Mouse (Mus musculus) induced T-regulatory cell, adult 2 months (primary cell): Measurements from ENCODE around the gene Bcl11a.

ENCODE experiments used
- DNase-seq: peaks from one replicate; pipeline ENCODE4 v3.0.0-alpha.2; 2012; ENCODE audit warnings: low read depth

The Bcl11a gene

DNA sequence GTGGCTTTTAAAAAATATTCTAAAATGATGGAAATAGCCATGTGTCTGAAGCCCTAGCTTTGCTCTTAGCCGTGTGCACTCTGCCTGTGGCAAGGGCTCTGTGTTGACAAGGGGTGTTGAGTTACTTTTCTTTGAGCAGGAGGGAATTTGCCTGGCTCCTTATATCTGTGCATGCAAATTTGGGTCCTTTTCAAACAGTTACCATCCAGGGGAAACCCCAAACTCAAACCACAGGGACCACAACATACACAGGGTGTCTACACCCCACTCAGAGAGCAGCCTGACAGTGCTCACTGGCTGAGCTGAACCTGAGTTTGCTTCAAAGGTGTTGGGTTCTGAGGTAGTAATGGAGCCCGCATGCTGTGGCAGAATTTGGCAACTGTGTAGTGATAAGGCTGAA, 54.0 kb downstream of the Bcl11a start:
- DNase-seq = peak; percentile 27

DNA sequence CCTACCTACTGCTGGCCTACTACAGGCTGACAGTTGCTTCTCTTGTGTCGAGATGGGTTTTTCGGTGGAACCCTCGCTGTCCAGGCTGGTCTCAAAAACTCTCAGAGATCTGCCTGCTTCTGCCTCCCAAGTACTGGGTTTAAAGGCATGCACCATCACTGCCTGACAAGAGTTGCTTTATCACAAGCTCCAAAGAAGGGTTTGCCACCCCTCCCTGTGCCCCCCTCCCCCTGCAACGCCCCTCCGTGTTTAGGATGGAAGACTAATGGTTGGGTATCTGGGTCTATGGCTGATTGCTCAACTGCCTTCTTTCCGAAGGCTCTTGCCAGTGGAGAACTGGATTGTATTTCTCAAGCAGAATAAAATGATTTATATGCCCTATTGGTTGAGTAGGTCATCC, 54.5 kb downstream of the Bcl11a start:
- no peak for DNase-seq

DNA sequence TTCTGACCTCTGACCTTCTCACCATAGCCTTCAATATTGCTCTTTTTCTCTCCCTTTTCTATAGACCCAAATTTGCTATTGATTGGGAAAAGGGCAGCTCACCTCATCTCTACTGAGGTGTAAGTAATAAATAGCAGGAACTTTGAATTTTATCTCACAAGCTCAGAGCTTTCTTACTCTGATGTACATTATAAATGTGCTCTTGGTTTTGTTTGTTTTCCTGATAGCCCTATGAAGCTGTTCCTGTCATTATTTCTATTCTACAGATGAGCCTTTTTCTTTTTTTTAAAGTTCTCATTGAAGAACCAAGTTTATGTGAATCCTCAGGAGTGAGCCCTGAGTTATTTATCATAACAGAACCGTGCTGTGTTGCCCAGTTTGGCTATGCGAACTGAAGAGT, 55.0 kb downstream of the Bcl11a start:
- no peak for DNase-seq

DNA sequence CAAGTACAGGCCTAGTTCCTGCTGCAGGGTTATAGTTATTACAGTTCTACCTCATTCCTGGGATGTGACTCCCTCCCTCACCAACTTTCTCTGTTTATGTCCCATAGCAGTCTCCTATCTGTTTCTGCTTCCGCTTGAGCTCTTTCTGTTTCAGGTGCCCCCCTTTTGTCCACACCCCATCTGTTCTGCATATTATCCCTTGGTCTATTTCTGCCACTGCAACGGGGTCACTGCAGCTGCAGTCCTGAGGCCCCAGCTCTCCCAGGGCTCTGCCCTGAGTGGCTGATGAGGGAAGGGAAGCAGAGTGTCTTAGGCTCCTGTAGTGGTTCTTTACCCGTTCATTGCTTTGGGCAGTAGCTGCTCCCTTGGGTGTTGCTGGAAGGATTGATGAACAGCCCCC, 55.6 kb downstream of the Bcl11a start:
- no peak for DNase-seq

DNA sequence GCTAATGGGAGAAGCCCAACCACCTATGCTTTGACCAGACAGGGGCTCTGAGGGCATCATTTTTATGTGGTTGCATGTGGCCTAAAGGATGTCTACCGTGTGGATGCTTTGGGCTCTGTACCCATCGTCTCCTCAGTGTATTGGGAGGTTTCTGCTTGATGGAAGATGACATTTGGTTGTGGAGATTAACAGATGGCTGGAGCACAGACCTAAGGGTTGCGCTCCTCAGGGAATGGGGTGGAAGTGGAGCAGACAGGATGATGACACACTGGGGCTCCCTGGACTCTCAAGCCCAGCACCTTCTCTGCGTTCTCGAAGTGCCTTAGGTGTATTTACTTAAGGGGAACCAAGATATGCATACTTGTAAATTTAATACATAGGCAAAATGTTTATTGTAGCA, 56.1 kb downstream of the Bcl11a start:
- DNase-seq = no peak

DNA sequence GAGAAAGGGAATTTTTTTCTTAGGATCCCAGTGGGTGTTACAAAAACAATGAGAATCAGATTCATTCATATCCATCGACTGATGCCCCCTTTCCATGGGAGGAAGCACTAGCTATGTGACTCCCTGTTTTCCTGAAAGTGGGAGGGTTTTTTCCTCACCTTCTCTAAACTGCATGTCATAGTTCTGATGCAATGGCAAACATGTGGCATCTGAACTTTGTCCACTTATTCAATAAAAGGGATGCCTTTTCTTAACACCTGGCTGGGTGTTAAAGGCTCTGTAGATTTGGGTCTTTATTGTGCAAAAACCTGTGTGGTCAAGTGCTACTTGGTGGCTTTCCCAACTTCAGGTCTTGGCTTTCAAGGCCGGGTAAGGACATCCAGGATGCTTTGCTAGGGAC, 57.4 kb downstream of the Bcl11a start:
- no peak for DNase-seq

DNA sequence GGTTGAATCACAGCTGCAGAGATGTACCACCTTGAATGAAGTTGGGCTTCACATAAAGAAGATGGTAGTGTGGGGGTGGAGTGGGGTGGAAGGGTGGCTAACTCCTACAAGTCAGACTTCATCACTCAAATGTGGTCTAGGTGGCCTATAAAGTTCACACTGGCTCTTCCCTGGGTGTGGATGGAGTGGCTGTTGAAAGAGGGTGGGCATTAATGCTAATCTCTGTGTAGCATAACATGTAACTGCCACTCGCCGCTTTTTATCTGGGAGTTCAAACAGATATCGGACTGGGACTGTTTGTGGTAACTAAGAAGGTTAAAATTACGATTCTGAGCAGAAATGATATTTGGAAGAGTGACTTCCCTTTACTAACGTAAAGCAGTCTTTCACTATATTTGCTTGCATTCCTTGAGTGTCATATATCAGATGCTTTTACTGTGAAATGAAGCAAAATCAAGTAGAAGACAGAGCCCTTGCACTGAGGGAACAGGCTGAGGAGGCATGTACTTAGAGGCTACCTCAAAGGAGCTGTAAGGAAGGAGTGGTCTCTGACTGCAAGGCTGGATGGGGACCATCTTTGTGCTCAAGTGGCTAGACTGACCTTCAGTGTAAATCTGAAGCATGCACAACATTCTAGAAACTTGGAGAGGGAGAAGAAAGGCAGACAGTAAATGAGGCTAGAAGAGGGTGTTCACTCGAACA, 58.4 kb downstream of the Bcl11a start:
- DNase-seq = no peak

DNA sequence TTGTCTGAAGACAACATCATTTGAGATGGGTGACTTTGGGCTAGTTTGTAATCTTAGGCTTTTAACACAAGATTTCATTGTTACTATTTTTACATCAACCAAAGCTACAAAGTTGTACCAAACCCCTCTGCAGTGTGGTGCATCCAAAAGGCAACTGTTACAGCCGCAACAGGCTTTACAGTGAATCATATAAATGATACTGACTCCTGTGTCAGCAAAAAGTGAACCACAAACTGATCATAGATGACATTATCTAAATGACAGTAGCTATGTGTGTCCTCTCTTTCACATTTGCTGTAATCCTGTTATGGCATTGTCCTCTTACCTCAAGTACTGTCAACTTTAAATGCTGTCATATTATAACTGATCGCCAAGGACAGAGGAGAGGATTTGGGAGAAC, 60.0 kb downstream of the Bcl11a start:
- no peak for DNase-seq

DNA sequence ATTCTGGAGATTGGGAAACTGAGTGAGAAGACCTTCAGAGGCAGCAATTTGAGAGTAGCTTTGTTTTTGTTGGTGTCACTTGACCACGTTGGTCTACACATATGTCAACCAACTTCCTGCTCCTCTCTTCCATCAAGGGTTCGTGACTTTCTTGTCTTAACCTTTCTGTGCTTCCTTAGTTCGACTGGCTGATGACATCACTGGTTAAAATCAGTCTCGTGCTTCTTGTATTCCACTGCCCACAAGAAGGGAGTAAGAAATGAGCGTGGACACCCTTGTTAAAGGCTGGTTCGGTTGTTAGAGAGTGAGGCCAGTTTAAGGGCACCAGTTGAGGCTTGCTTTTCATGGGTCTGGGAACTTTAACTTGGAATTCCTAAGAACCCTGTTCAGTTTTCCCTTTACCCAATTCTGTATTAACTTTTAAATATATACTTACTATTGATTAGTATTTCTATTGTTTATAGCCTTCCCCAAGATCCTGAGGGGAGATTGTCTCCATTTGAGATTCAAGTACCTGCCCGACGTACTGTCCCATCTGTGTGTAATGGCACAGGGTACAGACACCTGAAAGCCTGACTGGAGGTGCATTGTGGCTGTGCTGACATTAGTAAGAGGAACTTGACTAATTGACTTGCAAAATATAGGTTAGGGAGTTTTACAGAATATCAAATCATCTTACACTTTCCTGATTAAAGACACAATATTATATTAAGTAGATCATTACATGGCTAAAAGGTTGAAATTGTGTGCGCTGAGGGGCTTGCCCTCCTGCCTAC, 60.9 kb downstream of the Bcl11a start:
- DNase-seq = no peak

DNA sequence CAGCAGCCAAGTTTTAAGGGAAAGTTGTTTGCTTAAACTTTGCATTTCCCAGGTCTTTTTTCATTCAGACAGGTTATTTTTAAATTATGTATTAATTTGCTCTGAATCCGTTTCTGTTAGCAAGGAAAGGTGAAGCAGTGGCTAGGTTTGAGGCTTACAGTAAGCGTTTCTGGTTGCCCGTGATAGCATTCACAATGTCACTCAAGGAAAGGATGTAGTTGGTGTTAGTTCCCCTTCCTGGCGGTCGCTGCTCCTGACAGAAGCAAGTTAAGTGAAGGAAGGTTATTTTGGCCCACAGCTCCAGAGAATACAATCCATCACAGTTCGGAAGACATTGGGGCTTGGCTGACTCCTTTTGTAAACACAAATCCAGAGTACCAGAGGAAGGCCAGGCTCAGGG, 61.6 kb downstream of the Bcl11a start:
- no peak for DNase-seq

DNA sequence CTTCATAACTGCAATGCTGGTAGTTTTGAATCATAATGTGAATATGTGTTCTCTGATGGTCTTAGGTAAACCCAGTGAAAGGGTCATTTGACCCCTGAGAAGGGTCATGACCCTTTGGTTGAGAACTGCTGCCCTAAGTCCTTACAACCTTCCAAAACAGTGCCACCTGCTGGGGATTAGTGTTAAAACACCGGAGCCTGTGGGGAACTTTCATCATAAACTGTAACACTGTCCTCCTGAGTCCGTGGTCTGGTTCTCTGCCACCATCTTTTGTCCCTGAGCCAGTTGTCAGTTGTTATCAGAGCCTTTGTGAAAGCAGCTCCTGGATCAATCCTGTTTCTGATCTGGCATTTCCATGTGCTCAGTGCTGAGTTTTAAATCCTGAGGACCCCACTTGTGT, 62.1 kb downstream of the Bcl11a start:
- peak; percentile 3 for DNase-seq

DNA sequence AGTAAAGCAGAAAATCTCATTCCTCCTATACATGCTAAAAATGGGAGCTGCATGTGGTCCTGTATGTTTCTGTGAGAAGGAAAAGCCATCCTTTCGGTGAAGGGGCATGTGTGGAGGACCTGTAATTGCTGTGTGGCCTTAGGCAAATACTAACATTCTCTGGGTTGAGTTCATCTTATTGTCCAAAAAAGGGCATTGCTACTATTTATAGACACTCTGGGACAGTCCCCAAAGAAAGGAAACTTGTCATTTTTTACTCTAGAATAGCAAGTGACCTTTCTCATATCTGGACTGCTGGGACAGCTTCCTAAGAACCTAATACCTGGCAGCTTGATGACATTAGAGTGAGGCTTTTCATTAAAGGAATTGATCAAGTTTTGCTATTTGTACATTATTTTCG, 63.1 kb downstream of the Bcl11a start:
- no peak for DNase-seq

DNA sequence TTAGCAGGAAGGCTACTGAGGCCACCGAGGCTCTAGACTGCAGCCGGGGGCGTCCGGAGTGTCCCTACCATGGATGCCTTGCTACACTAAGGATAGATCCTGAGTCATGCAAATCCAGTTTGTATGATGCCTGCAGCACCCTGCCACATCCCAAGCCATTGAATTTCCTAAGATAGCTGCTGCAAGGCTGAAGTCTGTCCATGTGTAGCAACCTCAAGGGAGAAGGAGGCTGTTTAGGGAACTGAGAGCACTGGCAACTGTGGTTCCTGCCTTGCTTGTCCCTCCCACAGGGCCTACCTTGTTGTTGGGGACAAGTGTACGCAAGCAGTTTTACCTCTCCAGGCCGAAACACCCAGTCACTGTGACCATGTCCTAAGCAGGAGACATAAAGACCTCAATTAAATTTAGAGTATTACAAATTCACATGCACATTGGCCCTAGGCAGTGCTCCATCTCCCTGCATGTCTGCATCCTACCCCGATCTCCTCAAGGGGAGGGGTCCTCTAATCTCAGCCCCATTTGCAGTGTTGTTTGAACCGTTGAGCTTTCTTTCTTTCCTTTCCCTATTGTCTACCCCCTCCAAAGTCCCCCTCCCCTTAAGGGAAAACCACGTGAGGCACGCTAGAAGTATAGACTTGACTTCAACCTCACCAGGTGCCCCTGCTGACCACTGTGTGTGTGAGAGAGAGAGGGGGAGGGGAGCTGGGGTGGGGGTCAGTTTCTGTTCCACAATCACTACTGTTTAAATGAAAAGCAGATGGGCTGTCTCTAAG, 63.8 kb downstream of the Bcl11a start:
- DNase-seq = no peak

DNA sequence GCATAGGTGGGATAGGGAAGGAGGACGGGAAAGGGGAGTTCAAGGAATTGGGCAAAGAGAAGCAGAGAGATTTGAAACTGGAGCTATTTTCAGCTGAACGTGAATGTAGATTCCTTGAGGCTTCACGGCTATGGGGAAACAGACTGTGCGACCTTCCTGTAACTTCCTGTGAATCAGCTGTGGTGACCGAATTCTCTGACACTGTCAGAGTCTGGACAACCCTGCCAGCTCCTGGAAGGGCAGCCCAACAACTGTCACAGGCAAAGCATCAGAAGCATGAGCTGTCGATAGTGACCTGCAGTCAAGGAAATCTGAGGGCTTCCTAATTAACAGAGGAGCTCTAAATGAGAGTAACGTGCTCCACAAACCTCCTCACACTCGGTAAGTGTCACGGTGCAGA, 64.5 kb downstream of the Bcl11a start:
- DNase-seq = no peak

DNA sequence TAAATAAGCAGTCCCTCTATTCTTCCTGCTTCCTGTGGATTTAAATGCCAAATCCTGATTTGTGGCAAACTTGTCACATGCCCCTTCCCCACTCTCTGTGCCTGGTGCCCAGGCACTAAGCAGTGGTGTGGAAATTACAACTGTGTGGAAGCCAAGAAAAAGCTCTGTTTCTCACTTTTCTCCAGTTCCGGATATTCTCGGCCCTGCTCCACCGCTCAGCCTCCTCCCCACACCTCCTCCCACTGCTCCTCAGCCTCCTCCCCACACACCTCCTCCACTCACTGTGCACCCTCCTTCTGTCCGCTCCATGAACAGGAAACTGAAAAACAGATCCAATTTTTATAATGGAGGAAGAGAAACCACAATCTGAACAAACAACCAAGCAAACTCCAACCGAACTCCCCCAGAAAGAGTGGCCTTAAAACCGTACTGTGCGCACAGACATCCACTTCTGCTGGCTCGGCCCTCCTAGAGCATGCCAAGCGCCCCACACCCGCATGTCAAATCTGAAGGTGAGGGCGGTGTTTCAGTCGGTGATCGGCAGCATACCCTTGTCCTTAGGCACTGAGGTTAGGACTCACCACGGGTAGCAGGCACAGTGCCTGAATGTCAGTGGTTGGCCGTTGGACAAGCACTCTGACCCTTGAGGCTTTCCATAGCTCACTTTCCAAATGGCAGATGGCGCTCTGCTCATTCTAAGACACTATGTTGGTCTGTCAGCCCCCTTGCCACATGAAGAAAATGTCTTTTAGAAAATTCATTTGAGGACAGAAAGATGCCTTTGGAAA, 66.5 kb downstream of the Bcl11a start:
- DNase-seq = no peak

DNA sequence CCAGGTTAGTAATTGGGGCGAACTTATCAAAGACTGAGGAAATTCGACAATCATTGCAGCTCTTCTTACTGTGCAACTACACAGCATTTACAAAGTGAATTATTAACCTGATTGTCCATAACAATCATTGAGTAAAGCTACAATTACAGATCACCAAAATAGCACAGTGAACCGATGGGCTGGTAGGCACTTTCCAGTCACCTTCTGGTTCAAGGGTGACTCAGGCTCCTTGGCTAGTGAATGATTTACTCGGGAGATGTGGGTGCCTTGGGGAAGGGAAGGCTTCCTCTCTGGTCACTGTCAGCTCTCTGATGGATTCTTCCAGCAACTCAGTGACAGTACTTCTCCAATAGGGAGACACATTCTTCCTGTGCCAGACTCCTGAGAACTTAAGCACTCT, 68.2 kb downstream of the Bcl11a start:
- no peak for DNase-seq

DNA sequence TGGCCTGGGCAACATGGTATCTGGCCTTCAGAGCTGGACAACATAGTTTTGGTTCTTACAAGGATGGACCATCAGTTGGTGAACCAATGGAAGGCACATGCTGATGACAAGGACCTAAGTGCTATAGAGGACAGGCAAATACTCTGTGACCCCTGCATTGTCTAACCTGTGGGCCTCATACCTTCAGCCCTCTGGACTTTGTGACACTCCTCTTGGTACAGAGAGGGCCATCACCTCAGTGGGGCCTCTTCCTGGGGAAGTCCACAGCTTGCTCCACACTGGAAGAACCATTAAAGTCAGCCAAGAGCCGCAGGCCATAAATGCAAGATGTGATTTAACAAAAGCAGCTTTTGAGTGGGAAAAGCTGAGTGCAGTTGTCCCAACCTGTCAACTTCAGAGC, 68.6 kb downstream of the Bcl11a start:
- no peak for DNase-seq

DNA sequence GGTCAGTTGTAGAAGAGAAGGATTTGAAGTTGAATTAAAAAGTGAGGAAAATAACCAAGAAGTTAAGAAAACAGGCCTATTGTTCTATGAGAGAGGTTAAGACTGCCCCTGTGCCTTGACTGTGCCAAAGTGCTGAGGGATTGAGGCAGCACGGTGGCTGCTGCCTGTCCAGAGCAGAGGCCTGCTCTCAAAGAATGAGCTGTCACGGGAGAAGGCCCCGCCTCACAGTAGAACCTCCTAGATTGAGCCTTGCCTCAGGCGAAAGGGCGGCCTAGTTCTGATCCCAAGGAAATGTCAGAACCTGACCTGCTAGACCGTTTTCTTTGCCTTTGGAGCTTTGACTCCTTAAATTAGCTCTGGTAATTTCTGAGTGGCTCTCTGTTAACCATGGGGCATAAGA, 69.8 kb downstream of the Bcl11a start:
- DNase-seq = no peak

DNA sequence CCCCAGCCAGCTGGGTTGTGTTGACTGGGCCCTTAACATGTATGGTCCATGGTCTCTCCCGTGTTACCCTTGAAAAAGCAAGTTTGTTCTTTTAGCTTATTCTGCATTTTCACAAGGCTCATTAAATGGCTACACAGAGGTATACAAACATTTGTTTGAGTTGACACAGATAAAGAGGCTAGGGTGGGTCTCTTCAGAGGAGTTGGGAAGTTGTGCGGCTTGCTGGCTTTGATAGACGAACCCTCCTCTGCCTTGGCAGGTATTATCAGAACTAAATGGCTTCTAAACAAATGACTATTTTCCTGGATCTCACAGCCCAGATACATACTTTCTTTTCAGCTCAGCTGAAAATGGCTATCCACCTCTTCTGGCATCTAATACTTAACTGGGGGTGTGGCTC, 70.7 kb downstream of the Bcl11a start:
- no peak for DNase-seq

DNA sequence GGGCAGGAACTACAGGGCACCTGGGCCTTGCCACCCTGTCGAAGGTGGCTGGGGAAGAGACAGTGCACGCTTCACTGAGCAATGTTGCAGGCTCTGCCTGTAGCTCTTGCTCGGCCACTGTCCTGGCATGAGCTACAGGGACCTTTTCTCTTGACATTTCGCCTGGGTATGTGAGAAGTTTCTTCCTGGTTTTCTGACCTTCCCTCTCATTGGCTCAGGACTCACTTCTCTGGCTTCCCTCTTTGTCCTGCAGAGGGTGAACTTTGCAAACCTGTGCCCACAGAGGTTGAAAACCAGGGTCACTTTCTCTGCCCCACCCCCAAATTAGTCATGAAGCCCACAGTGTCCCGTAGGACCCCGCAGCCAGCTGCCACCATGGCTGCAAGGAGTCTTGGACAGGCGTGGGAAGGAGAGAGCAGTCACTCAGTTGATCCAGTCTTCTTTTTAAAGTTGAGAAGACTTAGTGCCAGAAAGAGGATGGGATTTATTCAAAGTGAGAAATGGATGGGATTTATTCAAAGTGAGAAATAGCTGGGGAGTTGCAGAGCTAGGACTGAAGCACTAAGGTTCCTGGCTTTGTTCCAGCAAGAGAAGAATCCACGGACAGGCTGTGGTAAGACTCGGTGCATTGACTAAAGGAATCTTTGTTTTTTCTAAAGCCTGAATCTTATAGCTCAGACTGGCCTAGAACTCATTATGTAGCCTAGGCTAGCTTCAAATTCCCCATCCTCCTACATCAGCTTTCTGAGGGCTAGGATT, 71.8 kb downstream of the Bcl11a start:
- no peak for DNase-seq

DNA sequence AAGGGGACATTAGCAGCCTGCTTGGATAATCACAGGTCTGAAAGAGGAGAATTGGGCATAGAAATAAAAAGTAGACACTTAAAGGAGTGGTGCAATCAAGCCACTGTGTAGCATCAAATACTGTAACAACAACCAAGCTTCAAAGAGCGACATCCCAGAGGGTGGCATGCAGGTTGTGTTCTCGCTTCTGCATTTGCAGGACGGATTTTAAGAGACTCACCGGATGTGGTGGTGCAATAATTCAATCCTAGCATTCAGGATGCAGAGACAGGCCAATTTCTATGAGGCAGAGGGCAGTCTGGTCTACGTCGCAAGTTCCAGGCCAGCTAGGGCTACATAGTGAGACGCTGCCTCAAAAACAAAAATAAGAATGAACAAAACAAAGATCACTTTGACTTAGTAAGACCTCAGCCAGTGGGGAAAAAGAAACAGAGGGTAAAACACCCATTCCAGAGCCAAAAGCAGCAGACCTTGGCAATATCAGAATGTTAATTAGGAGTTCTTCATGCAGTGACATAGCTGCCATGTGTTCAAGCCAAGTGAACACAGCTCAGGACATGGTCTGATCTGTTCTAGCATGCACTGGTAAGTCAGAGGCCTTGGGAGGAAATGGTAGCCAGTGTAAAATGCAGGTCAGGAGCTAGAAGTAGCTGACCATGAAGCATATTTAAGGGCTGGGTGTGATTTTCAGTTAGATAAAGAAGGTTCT, 74.4 kb downstream of the Bcl11a start:
- DNase-seq = no peak
